Mouse (Mus musculus) spleen, adult 12 weeks (tissue): ENCODE results near the gene Hist1h2ab.
"Not testable (repeated sequence)": the region's sequence is repeated elsewhere in the genome, so short reads cannot be mapped to it uniquely, and the experiment has no call there.

ENCODE experiments used
- DNase-seq: peaks from one replicate; pipeline ENCODE4 v3.0.0; 2022; ENCODE audit warnings: low spot score

The Hist1h2ab gene

DNA sequence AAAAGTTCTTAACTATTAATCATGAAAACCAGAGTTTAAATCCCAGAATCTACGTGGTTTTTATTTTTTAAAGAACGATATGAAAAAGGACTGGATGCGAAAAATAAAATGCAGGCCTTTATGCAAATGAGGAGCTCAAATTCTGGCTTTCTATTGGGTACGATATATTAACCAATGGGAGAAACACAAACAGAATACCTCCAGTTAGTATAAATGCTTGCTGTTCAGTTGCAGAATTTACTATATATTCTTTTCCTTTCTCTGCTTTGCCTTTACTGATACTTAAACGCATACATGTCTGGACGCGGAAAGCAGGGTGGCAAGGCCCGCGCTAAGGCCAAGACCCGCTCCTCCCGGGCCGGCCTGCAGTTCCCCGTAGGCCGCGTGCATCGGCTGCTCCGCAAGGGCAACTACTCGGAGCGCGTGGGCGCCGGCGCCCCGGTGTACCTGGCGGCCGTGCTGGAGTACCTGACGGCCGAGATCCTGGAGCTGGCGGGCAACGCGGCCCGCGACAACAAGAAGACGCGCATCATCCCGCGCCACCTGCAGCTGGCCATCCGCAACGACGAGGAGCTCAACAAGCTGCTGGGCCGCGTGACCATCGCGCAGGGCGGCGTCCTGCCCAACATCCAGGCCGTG lies at the start of gene Hist1h2ab:
Gene Hist1h2ab, plus strand, starts transcription at position 288 of the 639 bp plus-strand sequence.
- peak; percentile 62 for DNase-seq

- no peak for DNase-seq
Observed at GRCm38 (mm10) chr13:23702220-23702619, 48.7 kb upstream of the Hist1h2ab start.

- not testable (repeated sequence) for DNase-seq
Observed at GRCm38 (mm10) chr13:23702801-23703200, 48.1 kb upstream of the Hist1h2ab start.

DNA sequence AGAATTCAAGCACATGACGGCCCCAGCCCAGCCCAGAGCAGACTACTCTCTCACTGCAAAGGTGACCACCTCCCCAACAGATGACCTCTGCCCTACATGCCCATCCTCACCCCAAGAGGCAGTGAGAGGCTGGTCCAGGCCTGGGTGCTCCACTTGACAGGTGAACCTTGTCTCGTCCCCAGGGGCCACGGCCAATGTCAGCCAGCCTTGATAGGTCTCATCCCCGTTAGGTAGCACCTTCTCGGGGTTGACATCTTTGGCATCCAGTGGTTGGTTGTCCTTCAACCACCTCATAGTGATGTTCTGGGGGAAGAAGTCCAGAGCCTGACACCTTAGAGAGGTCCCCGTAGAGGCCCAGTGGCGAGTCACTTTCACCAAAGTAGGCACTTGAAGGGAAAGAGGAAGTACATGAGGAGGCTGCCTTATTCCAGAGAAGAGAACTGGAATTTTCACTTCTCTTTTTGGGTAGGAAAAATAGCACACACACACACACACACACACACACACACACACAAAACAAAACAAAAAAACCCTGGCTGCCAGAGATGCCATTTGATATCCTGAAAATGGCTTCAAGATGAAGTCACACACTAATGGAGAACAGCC lies 45.1 kb upstream of the Hist1h2ab start:
- no peak for DNase-seq

- DNase-seq = no peak
Observed at GRCm38 (mm10) chr13:23706771-23707170, 44.2 kb upstream of the Hist1h2ab start.

- DNase-seq = no peak
Observed at GRCm38 (mm10) chr13:23708041-23708440, 42.9 kb upstream of the Hist1h2ab start.

GRCm38 (mm10) chr13:23708654-23709053 lies 42.3 kb upstream of the Hist1h2ab start:
- DNase-seq = no peak

DNA sequence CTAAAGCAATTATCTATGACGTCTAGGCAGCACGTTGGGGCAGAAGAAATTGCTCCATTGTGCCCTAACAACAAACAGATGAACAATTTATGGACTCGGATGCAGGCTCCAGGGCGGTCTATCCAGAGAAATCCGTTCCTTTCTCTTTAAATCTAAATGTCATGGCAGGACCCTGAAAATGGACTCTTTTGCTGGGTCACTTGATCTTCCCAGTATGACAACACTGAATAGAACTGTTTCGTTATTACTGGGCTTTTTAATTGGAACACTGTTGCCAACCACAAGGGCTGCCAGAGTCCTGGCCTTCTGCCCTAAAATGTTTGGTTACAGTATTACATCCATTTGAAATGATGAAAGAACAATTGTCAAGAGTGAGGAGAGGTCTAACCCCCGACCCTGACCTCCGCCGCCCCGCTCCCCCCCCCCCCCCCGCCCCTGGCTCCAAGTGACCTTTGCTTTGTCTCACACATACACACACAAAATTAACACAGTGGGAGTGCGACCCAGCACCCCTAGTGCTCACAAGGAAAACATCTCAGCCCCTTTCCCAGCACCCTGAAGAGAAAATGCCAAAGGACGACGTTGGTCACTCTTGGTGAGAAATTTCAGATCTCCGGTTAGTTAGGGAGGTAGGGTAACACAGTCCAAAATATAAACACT lies 41.1 kb upstream of the Hist1h2ab start:
- DNase-seq = no peak

DNA sequence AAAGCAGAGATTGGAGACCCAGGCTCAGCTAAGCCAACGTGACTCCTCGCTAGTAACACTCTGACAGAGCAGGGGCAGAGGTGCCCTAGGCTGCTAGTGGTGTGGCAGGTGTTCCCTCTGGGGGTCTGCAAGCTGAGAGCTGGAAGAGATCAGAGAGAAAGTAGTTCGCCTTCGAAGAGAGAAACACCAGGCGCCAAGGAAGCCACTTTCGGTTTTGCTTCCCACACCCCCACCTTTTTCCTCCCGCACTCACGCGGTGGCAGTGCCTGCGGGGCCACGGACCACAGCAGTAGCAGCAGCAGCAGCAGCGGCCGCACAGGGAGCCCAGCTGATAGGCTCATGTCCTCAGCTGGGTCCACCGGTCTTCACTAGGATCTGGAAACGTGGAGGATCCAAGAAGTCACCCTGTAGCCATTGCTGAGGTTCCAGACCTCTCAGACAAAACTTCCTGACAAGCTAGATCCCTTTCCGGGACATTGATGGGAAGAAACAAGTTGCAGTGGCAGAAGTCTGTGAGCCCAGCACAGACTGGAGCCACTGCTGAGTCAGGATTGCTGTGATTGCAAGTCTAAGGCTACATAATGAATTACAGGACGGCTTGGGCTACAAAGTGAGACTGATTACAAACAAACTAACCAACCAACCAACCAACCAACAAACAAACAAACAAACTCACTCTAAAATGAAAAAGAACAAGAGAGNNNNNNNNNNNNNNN lies 40.4 kb upstream of the Hist1h2ab start, which contains the start of gene Hfe:
Gene Hfe, minus strand, starts transcription at position 481 of the 716 bp plus-strand sequence.
- DNase-seq = peak; percentile 35

DNA sequence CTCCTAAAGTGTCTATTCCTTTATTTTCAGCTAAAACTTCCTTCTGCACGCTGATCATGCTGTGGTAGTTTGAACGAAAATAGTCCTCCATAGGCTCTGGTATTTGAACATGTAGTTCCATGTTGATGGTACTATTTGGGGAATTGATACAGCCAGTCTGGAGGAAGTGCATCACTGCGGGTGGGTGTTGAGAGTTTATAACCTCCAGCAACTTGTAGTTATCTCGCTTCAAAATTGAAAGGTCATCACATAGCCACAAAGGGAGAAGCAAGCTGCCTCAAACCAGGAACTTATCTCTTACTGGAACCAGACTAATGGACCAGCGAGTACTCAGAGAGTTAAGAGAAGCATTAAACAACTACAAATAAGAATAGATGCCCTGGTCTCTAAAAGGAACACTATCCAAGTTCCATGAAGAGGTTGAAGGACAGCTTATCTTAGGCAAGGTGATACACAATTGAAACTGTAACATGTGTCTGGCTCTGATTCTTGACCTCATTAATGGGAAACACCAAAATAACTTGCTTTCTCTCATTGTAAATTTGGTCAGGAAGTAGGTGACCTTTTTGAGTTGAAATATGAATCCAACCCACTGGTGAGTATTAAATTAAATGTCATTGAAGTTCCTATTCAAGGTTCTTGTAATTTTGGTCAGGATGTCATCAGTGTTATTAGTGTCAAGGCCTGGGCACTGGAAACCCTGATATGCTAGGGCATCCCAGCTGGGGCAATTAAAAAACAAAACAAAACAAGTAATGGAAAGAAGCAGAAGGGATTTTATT lies 34.5 kb upstream of the Hist1h2ab start:
- DNase-seq = no peak

DNA sequence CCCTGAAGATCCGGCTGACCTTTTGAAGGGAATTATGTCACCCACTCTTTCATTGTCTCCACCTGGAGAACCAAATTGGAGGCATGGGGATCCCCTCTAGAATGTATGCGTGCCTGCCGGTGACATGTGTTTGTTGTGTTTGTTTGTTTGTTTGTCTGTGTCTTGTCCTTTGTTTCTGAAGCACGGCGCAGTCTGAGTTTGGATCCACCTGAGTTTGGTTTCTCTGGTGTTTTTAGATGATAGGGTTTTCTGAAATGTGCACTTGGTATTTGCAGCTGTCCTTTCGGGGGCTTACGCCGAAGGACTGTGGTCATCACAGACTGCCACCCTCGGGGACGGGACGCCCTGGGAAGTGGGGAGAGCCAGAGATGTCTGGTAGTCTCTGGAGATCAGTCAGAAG lies 33.8 kb upstream of the Hist1h2ab start:
- no peak for DNase-seq

DNA sequence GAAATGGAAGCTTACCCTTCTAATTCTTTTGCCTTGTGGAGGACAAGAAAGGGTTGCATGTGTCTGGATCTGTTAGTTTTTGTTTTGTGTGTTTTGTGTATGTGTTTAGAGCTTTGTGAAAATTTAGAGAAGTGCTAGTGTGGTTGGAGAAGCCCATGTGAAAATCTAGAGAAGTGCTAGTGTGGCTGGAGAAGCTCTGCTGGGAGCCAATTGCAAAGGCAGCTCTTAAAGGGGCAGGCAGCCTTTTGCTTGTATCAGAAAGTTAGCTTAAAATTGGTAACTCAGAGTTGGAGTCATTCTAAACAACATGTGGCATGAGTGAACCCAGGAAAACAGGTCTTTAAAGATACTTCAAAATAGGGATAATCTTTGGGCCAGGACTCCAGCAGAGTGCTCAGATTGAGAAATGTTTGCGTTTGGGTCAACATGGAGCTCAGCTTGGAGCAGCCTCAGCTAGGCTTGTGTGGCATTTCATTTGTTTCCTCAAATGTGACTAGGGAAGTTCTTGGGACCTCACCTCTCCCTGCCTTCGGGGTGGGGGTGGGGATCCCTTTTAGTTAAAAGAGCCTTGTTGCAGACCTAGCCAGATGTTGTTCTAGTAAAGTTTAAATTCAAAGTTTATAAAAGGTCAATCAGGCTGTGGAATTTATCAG lies 33.2 kb upstream of the Hist1h2ab start:
- DNase-seq = not testable (repeated sequence)

DNA sequence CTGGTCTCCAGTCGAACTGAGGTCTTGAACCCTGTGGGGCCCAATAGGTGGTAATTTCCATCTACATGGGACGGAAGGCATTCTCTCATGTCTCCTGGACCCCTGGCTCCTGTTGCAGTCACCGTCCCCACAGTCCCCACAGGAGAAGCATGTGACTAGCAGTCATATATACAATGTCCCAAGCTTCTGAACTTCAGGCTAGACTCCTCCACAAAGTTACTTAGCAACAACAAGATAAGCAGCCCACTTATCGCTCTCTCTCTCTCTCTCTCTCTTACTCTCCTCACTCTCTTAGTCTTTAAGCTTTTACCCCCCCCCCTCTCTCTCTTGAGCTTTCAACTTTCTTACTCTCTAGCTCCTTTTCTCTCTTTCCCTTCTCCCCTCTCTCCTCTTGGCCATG lies 26.7 kb upstream of the Hist1h2ab start:
- DNase-seq = no peak

GRCm38 (mm10) chr13:23725213-23725612 lies 25.7 kb upstream of the Hist1h2ab start:
- DNase-seq = no peak

GRCm38 (mm10) chr13:23728472-23729191 lies 22.3 kb upstream of the Hist1h2ab start:
- no peak for DNase-seq

DNA sequence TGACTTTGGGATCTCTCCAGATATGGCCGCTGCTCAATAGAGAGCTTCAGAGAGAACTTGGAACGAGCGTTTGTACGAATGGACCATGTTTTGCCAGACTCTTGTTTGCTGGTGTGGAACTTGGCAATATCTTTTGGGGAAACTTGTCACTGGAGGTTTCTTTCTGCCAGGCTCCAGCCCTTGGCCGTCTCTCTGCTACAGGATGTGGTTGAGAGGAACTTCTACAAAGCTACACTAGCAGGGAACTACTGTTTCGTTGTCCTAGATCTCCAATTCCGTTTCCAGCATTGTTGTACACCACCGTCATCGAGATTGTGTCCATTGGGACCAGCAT lies 21.8 kb upstream of the Hist1h2ab start:
- no peak for DNase-seq

DNA sequence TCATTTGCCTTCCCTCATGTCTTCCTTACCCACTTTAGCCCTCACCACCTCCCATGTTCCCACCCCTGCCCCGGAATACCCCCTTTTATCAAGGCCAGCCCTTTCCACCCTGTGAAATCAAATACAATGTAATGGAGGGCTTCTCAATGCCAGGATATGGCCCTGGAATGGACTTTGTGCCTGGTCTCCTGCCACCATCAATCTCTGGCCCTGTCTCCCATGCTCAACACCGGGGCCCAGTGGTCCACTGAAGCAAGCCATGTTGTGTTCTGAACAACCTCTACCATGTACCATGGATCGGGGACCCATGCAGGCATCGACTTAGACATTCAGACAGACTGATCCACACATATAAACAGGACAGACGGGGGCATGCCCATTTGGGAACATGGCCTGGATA lies 21.2 kb upstream of the Hist1h2ab start:
- DNase-seq = no peak

DNA sequence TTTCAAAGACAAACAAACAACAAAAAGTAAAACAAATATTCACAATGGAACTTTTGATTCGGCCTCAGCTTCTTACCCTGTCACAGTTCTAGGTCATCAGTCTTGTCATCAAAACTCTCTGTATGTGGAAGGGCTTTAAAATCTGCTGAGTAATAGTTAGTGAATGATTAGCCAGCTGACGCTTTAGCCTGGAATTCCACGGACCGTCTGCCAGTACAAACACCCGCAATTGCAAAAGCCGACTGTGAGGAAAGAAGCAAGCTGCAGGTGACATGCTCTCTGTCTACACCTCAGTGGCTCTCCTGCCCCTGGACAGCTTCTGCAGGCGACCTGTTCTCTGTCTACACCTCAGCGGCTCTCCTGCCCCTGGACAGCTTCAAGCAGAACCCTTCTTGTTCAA lies 20.4 kb upstream of the Hist1h2ab start:
- DNase-seq = no peak

DNA sequence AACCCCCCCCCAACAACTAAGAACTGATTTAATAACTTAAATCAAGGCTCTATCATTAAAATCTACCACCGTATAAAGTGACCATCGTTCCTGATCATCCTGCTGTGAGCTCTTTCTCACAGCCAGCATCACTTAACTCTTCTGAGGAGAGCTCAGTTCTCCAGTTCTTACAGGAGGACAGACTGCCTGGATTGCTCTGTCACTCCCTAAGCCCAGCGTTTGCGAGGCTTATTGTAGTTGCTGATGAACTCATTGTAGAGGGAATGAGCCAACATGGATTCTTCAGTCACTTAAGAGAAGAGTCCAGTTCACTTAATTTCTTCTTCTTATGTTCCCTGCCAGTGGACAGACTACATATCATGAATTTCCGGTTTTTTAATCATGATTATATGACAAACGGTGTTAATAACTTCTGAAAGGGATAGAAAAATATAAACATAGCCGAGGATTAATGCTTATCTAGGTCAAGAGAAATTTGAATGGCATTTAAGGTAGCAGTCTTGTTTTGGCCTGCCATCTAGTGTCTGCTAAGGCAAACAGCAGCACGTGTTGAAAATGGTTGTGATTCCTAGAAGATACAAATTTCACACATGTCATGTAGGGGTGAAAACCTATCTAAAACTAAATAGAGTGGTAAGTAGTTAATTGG lies 18.6 kb upstream of the Hist1h2ab start:
- DNase-seq = no peak

DNA sequence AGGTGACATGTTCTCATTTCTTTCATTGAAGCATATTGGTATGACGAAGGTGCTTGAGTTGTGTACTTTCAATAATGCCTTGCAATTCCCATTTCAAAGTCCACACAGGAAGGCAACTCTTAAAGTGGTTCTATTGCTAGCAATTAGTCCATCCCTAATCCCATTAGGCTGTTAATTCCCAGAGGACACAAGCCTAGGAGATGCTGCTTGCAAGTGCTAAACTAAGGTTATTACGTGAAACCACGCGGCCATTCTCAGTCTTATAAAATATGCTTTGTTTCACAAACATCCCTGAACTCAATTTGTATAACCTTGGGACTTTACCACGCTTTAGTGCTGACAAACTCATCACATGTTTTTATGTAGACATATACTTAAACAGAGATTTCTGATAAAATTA lies 13.8 kb upstream of the Hist1h2ab start:
- DNase-seq = no peak
